Mouse (Mus musculus) layer of hippocampus, postnatal 10 days (tissue): ENCODE results near the gene Tmem79. TPM values are rescaled to one million over a fixed set of nuclear protein-coding genes. Genes with fewer than 3 reads are reported as not detected.
"Not testable (repeated sequence)": the region's sequence is repeated elsewhere in the genome, so short reads cannot be mapped to it uniquely, and the experiment has no call there.

Experiments
- DNase-seq, 2 experiments: peaks; one replicate each; pipeline ENCODE4 v3.0.0; 2021; ENCODE audit warnings: low spot score in 2 of 2
- total RNA-seq, 2 experiments: library from RNA; stranded (reverse); gene quantifications; 2 replicates each; pipeline ENCODE4 v1.2.3; 2021

Gene Tmem79
- total RNA-seq, 2 experiments from 2014 or later, result 0.71 to 0.87 TPM

DNA sequence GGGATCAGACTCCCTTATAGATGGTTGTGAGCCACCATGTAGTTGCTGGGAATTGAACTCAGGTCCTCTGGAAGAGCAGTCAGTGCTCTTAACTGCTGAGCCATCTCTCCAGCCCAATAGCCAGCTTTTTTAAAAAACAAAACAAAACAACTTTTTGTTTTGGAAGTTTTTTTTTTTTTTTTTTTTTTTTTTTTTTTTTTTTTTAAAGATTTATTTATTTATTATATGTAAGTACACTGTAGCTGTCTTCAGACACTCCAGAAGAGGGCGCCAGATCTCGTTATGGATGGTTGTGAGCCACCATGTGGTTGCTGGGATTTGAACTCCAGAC, 50.4 kb downstream of the Tmem79 start:
- not testable (repeated sequence) for DNase-seq

DNA sequence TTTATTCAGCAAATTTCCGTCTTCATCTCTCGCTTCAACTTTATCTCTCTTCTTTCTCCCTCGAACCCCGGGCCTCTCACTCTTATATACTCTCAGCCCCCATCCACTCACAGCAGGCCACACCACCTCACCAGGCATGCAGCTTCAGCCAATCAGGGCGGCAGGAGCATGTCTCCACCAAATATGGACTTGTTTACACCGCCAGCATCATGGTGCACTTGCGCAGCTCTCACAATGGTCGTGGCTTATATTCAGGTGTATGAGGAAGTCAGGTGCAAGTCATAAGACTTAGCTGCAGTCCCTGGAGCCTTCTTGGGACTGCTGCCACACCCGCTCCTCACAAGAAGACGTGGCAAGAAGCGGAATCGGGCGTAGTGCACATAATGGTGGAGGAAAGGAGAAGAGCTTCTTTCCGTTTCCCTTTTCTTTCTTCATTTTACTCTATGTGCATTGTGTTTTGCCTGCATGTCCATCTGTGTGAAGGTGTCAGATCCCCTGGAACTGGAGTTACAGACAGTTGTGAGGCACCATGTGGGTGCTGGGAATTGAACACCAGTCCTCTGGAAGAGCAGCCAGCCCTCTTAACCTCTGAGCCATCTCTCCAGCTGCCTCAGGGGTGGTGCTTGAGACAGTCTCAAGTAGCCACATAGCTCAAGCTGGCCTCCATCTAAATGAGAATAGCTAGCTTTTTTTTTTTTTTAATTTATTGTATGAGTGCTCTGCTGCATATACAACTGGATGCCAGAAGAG, 51.0 kb downstream of the Tmem79 start:
- not testable (repeated sequence) for DNase-seq

DNA sequence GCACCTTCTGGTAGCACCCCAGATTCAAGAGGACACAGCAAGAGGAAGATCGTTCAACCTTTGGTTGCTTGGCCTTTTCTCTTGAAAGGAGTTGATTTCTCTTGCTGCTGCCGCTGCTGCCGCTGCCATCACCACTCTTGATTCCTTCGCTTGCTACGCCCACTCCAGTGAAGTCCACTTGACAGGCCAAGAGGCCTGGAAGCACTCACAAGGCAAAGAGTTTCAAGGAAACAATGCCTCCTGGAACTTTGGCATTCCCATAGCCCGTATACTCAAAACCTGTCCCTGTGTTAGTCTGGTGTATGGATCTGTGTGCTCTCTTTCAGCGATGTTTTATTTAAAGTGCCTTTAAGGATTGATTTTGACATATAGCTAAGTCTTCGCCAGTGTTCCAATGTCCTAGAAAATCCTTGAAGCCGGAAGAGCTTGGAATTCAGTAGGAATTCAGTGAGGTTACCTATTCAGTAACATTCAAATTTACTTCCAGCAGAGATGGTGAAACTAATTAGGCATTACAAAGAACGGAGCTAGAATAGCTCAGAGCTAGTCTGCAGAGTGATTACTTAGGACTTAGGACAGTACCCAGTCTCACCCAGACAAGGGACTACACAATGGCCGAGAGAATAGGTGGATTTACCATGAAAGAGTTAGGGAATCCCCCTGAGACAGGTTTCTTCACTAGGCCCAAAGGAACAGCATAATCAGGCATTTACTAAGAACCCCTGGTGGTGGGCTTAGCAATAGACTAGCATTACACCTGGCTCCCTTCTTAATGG, 54.6 kb downstream of the Tmem79 start:
- DNase-seq, result not testable (repeated sequence)

DNA sequence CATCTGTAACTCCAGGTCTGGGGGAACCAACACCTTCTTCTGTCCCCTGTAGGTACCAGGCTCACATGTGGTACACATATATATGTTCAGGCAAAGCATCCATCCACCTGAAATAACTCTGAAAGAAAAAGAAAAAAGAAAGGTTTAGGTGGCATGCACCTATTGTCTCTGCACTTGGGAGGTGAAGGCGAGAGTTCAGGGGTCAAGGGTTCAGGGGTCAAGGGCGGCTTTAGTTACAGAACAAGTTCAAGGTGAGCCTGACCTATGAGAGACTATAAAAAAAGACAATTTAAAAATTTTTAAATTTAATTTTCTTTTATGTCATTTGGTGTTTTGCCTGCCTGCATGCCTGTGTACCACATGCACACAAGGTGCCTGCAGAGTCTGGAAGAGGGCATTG, 55.9 kb downstream of the Tmem79 start:
- DNase-seq, result no peak

Other genes starting within 250 kb of the Tmem79 start
- gene Mef2d, start 193.8 kb downstream of the Tmem79 start, total RNA-seq, result 100 to 1,000 TPM; 125 to 126 TPM
- under 1 TPM in 1 of 2 experiments, not detected in 1; 0.25 TPM for gene Rhbg, start 81.4 kb downstream of the Tmem79 start, total RNA-seq
- under 1 TPM; 0.78 to 0.83 TPM for gene Gm38392, start 48.9 kb downstream of the Tmem79 start, total RNA-seq
- gene Tsacc, start 39.1 kb downstream of the Tmem79 start, total RNA-seq, result 1 to 10 TPM; 1.8 to 7.0 TPM
- gene Cct3, start 39.0 kb downstream of the Tmem79 start, total RNA-seq, result 100 to 1,000 TPM; 198 to 208 TPM
- 10 to 100 TPM; 62.1 to 73.0 TPM for gene Glmp, start 11.1 kb downstream of the Tmem79 start, total RNA-seq
- gene Smg5, start 112 bp upstream of the Tmem79 start, total RNA-seq, result 10 to 100 TPM; 71.6 to 72.7 TPM
- gene Paqr6, start 28.4 kb upstream of the Tmem79 start, total RNA-seq, result 1 to 10 TPM; 6.8 to 8.4 TPM
- gene Bglap3, start 36.6 kb upstream of the Tmem79 start, total RNA-seq, result under 1 TPM; 0.55 to 0.83 TPM
- gene Bglap2, start 42.6 kb upstream of the Tmem79 start, total RNA-seq, result not detected
- 1 to 10 TPM in 1 of 2 experiments, not detected in 1; 2.7 TPM for gene Bglap, start 48.3 kb upstream of the Tmem79 start, total RNA-seq
- 10 to 100 TPM; 10.9 to 11.6 TPM for gene Pmf1, start 74.2 kb upstream of the Tmem79 start, total RNA-seq
- 10 to 100 TPM; 54.1 to 58.1 TPM for gene Slc25a44, start 89.0 kb upstream of the Tmem79 start, total RNA-seq
- 10 to 100 TPM; 39.6 to 42.8 TPM for gene Sema4a, start 125.0 kb upstream of the Tmem79 start, total RNA-seq
- gene Lmna, start 173.8 kb upstream of the Tmem79 start, total RNA-seq, result 10 to 100 TPM; 46.2 to 50.5 TPM
- gene Mex3a, start 196.2 kb upstream of the Tmem79 start, total RNA-seq, result 10 to 100 TPM; 17.0 to 18.5 TPM
- not detected for gene Rab25, start 212.2 kb upstream of the Tmem79 start, total RNA-seq
- gene Lamtor2, start 216.9 kb upstream of the Tmem79 start, total RNA-seq, result 100 to 1,000 TPM; 117 to 126 TPM
- gene Ubqln4, start 217.6 kb upstream of the Tmem79 start, total RNA-seq, result 10 to 100 TPM; 79.9 to 81.8 TPM
- gene Ssr2, start 239.7 kb upstream of the Tmem79 start, total RNA-seq, result 100 to 1,000 TPM; 123 to 129 TPM